Mouse (Mus musculus) forebrain, embryonic 15.5 days (tissue): ENCODE measurements around the gene Fadd. TPM values are rescaled to one million over a fixed set of nuclear protein-coding genes. Genes with fewer than 3 reads are reported as not detected.
A peak's percentile ranks its signal among the peaks of the same experiment; 100 is the strongest.

ENCODE experiments used
- ATAC-seq: fragments of 200-750 bp; cut with Nextera tagmentation; replicated peaks from 2 replicates; pipeline ENCODE4 v1.8.0; 2017; ENCODE audit warnings: mild to moderate bottlenecking, moderate TSS enrichment, moderate library complexity
- H3K27ac ChIP-seq: fragments of 300-500 bp; sonication (generic); replicated peaks from 2 replicates; pipeline ENCODE4 v1.5.1; 2015; ENCODE audit warnings: mild to moderate bottlenecking, inconsistent platforms
- H3K27me3 ChIP-seq: fragments of 300-500 bp; sonication (generic); 2 replicates; pipeline ENCODE4 v1.6.1; 2015; ENCODE audit warnings: inconsistent platforms
- H3K36me3 ChIP-seq: fragments of 300-500 bp; sonication (generic); 2 replicates; pipeline ENCODE4 v1.6.1; 2015; ENCODE audit warnings: mild to moderate bottlenecking, inconsistent platforms
- H3K4me1 ChIP-seq: fragments of 300-500 bp; sonication (generic); 2 replicates; pipeline ENCODE4 v1.6.1; 2015; ENCODE audit warnings: inconsistent platforms
- H3K4me2 ChIP-seq: fragments of 300-500 bp; sonication (generic); replicated peaks from 2 replicates; pipeline ENCODE4 v1.6.1; 2015; ENCODE audit warnings: mild to moderate bottlenecking, inconsistent platforms
- H3K4me3 ChIP-seq: fragments of 300-500 bp; sonication (generic); 2 replicates; pipeline ENCODE4 v1.5.1; 2015; ENCODE audit warnings: mild to moderate bottlenecking, inconsistent platforms
- H3K9ac ChIP-seq: fragments of 300-500 bp; sonication (generic); replicated peaks from 2 replicates; pipeline ENCODE4 v1.6.1; 2015; ENCODE audit warnings: mild to moderate bottlenecking, inconsistent platforms
- H3K9me3 ChIP-seq: fragments of 300-500 bp; sonication (generic); 2 replicates; pipeline ENCODE4 v1.6.1; 2016; ENCODE audit warnings: inconsistent platforms
- WGBS: fragments of 180-500 bp; shearing (Covaris S2); methylation state at CpG from one replicate; pipeline ENCODE4 v1.1.7; 2015; ENCODE audit warnings: mixed read lengths; 5-methylcytosine and 5-hydroxymethylcytosine counted together
- polyA plus RNA-seq: library from polyadenylated mRNA; unstranded; fragments of >200 nt; fragmentation: Nextera tagmentation; extraction: Ambion mirVana; gene quantifications from 2 replicates; pipeline ENCODE4 v1.2.1, GENCODE M21; 2015

Gene Fadd
- polyA plus RNA-seq = 5.4 and 5.7 TPM in 2 replicates

DNA sequence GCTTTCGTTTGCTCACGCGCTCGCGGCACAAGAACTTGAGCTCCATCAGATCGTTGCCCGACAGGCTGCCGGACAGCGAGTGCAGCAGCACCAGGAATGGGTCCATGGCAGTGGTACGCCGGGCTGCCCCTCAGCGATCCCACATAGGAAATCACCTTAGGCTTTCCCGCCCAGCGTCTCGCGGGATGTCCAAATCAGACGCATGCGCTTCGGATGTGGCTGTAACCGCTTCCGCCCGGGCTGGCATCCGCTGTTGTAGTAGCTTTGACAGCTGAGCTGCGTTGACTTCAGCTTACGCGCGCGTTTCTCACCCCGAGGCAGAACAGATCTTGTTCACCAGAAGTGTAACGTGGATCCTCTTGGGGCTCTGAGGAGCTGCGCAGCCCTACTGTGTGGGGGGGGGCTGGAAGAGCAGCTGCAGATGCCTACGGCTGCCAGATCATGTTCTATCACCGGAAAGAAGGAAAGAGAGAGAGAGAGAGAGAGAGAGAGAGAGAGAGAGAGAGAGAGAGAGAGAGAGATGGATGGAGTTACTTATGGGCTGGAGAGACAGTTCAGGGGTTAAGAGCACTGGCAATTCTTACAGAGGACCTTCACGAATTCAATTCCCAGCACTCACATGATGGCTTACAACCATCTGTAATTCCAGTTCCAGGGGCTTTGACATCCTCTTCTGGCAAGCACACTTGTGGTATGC lies at the start of gene Fadd:
Gene Fadd, minus strand, starts transcription at position 180 of the 697 bp plus-strand sequence.
- Histone ChIP-seq H3K9me3 (no peaks in the 10 kb centered on the region), H3K36me3 (peaks cover 14% of the 10 kb centered on the region), H3K4me2 (peak within 1 kb of the TSS; percentile 77), H3K27ac (peak within 1 kb of the TSS; percentile 82), H3K9ac (peak within 1 kb of the TSS; percentile 71), H3K4me3 (peak within 1 kb of the TSS; percentile 60), H3K27me3 (no peaks in the 10 kb centered on the region), H3K4me1 (peaks cover 22% of the 10 kb centered on the region)
- 3% methylated on average over 34 of the region's 34 CpGs for WGBS
- peak; percentile 91 for ATAC-seq

DNA sequence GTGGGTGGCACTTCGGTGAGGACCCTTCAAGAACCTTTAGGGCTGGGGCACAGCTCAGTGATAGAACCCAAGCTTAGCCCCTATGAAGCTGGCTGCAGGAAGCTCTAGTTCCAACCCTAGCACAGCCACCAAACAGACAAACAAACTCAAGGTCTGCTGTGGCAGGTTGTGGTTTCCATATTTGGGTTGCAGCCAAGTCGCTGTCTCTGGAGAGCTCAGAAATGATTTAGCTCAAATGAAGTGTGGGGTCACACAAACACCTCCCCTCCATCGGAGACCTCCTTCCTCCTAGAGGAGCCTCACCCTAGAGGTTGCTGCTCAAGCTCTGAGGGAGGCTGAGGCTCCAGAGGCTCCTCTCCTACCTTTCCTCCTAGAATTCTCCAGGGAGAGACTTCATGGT lies 48.4 kb upstream of the Fadd start:
- Histone ChIP-seq H3K9me3 (no peaks in the 10 kb centered on the region), H3K27me3 (no peaks in the 10 kb centered on the region), H3K36me3 (no peaks in the 10 kb centered on the region), H3K4me1 (peaks cover 33% of the 10 kb centered on the region), H3K4me3 (no peak overlapping the region), H3K4me2 (no peak overlapping the region), H3K27ac (no peak overlapping the region), H3K9ac (no peak overlapping the region)
- ATAC-seq = no peak
- 85% methylated on average over 3 of the region's 3 CpGs for WGBS

DNA sequence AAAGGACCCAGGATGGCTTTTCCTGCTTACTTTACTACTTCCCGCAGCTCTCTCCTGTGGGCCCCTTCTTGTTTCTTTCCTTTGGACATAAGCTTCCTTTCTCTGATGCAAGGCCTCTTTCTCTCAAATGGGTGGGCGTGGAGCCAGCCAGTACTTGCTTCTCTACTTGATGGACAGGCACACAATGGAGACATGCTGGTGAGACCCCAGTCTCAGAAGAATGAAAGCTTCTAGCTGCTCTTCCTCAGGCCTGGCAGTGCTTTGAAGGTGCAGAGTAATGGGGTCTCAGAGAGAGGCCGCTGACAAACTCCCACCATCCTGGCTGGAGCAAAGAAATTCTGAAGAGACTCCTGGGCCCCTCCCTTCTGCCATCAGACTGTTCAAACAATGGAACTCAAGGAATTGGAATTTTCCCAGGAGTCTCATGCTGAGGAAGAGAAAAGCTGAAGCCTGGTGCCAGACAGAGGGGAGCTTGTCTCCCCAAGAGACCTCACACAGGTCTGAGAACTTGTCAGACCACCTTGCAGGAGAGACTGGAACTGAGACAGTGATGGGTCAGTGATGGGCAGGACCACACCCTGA lies 46.2 kb upstream of the Fadd start:
- ATAC-seq = peak; percentile 89
- 0% methylated on average over 3 of the region's 3 CpGs for WGBS
- Histone ChIP-seq H3K9me3 (no peaks in the 10 kb centered on the region), H3K9ac (no peak overlapping the region), H3K4me2 (no peak overlapping the region), H3K4me1 (peaks cover 33% of the 10 kb centered on the region), H3K27me3 (no peaks in the 10 kb centered on the region), H3K4me3 (no peak overlapping the region), H3K36me3 (no peaks in the 10 kb centered on the region), H3K27ac (peak overlapping the region; percentile 80)

DNA sequence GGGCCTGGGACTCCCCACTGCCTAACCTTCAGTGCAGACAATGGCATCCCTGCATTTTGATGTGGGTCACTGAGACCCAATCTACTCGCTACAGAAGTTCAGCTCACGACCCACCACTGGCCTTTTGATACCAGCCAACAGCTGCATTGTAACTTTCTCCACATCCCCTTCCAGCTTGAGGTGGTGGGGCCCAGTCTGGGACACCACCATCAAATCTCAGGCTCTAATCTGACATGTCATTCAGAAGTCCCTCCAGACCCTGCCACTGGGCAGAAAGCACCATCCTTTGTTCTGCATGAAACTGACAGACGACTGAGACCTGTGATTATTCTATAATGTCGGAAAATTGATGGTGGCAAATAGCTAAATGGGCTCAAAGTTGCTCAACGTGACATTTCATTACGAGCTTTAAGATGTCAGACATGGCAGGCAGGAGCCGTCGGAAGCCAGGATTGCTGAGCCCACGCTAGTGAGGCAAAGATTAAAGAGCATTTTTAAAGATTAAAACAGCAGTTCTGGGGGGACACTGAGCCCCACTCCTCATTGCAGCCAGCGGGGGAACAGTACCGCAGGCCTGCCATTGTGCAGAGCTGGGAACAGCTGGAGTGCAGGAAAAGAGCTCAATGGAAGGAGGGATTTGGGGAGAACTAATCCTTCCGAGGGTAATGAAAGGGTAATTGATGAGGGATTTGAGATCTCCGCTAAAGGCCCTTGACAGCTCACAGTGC lies 45.5 kb upstream of the Fadd start:
- no peak overlapping the region for H3K9ac ChIP-seq
- no peaks in the 10 kb centered on the region for H3K36me3 ChIP-seq
- H3K4me1 ChIP-seq = peaks cover 33% of the 10 kb centered on the region
- H3K27me3 ChIP-seq = no peaks in the 10 kb centered on the region
- WGBS = 5% methylated on average over 13 of the region's 13 CpGs
- no peak overlapping the region for H3K4me3 ChIP-seq
- H3K9me3 ChIP-seq = no peaks in the 10 kb centered on the region
- peak; percentile 77 for ATAC-seq
- peak overlapping the region; percentile 80 for H3K27ac ChIP-seq
- H3K4me2 ChIP-seq = no peak overlapping the region

DNA sequence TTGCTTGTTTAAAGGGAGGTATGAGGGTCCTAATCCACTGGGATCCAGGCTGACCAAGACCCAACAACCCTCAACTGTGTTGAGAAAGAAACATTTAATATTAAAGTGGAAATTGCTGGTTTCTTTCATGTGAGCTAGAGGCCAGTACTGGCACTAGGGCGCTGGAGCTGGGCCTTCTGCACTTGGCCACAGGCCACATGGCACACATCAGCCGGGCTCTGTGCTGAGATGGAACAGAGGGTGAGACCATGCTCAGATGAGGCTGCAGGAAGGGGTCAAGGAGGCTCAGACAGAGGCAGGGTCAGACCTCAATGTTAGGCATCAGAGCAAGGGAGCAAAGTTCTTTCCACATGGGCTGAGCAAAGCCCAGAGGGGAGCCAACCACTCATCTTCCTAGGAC lies 43.8 kb upstream of the Fadd start:
- no peak overlapping the region for H3K4me3 ChIP-seq
- H3K9me3 ChIP-seq = no peaks in the 10 kb centered on the region
- peaks cover 33% of the 10 kb centered on the region for H3K4me1 ChIP-seq
- H3K9ac ChIP-seq = no peak overlapping the region
- no peaks in the 10 kb centered on the region for H3K27me3 ChIP-seq
- ATAC-seq = no peak
- H3K27ac ChIP-seq = peak overlapping the region; percentile 20; the same call in 1 of the 2 replicates
- no peak overlapping the region for H3K4me2 ChIP-seq
- no peaks in the 10 kb centered on the region for H3K36me3 ChIP-seq
- WGBS = 49% methylated on average over 2 of the region's 2 CpGs

DNA sequence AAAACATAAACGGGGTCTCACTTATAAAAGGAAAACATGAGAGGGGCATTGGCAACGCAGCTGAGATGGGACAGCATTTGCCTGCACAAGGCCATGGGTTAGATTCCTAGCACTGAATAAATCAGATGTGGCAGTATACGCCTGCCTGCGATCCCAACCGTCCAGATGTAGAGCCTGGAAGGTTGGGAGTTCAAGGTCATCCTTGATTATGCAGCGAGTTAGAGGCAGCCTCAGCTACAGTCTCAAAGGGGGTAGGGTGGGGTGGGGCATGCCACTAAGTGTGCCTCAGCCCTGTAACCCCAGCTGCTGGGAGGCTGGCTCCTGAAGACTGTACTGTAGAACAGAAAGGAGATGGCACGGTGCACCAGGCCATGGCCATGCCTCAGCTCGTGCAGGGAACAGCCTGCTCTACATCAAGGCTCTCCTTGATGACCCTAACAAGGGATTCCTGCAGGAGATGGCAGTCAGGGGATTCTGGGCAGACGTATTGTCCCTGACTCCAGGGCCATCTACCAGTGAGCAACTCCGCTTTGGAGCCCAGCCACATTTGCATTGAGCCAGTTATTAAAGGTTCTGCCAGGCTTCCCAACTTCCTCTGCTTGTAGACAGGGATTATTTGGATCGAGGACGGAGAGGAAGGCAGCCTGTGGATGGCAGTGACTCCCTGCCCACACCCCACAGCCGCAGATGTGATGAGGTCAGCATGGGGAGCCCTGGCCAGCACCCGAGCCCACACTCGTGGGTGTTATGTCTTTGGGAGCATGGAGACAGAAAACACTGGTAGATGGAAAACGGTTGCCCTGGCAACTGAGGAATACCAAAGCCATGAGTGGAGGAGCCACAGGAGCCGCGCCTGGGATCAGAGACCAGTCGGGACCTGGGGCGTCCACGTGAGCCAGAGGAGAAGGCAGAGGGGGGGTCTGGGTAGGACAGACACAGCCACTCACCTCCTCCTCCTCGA lies 38.7 kb upstream of the Fadd start:
- no peaks in the 10 kb centered on the region for H3K36me3 ChIP-seq
- WGBS = 66% methylated on average over 22 of the region's 22 CpGs
- H3K27me3 ChIP-seq = no peaks in the 10 kb centered on the region
- H3K9me3 ChIP-seq = no peaks in the 10 kb centered on the region
- no peak overlapping the region for H3K4me3 ChIP-seq
- no peak overlapping the region for H3K4me2 ChIP-seq
- peaks cover 1% of the 10 kb centered on the region; the same call in 1 of the 2 replicates for H3K4me1 ChIP-seq
- H3K9ac ChIP-seq = no peak overlapping the region
- no peak overlapping the region for H3K27ac ChIP-seq
- ATAC-seq = no peak

DNA sequence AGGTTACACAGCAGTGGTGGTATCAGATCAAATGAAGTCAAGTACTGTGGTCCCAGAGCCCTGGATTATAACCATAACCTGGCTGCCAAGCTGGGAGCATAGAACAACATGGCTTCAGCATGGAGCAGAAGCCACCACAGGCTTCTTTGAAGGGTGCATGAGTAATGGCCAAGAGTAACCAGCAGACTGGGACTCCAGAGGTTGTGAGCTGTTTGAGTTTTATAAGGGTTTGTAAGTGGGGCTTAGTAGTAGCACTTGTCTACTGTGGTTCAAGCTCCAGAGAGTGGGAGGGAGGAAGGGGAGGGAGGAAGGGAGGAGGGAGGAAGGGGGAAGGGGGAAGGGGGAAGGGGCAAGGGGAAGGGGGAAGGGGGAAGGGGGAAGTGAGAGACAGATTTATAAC lies 38.1 kb upstream of the Fadd start:
- Histone ChIP-seq H3K36me3 (no peaks in the 10 kb centered on the region), H3K4me3 (no peak overlapping the region), H3K9me3 (no peaks in the 10 kb centered on the region), H3K9ac (no peak overlapping the region), H3K27ac (no peak overlapping the region), H3K4me1 (no peaks in the 10 kb centered on the region), H3K27me3 (no peaks in the 10 kb centered on the region), H3K4me2 (no peak overlapping the region)
- no peak for ATAC-seq

DNA sequence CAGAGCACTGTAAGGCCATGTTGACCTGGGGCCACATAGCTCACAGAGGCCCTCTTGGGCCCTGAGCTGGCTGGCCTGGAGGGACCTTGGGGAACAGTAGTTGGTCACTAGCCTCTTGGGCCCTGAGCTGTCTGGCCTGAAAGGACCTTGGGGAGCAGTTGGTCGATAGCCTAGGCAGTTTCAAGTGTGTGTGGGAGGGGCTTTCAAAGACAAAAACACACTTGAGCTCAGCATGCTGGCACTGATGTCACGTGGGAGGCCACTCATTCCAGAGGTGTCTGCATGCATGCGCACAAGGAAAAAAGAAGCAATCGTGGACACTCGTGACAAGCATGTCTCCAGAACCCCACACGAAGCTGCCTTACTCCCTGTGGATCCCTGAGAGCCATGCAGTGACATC lies 33.1 kb upstream of the Fadd start:
- no peaks in the 10 kb centered on the region for H3K4me1 ChIP-seq
- no peak overlapping the region for H3K4me3 ChIP-seq
- H3K36me3 ChIP-seq = no peaks in the 10 kb centered on the region
- no peak overlapping the region for H3K27ac ChIP-seq
- H3K27me3 ChIP-seq = no peaks in the 10 kb centered on the region
- no peak overlapping the region for H3K9ac ChIP-seq
- no peak for ATAC-seq
- no peaks in the 10 kb centered on the region for H3K9me3 ChIP-seq
- H3K4me2 ChIP-seq = no peak overlapping the region
- WGBS = 70% methylated on average over 6 of the region's 6 CpGs

DNA sequence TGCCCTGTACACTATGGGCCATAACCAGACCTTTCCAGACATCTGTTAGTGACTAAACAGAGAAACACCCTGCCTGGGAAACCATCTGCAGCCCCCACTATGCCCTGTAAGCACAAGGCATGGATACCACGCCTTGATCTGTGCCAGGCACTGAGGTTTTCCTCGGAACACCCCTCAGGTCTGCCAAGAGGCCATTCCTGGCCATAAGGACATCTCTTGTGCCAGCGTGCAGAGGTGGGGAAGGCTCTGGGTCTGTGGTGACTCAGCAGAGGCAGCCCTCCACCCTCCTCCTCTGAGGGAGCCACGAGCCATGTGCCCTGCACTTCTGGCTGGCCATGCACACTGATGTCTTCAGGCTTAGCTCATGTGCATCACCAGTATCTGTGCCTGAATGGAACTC lies 30.6 kb upstream of the Fadd start:
- H3K4me2 ChIP-seq = no peak overlapping the region
- WGBS = 74% methylated on average over 4 of the region's 4 CpGs
- H3K36me3 ChIP-seq = no peaks in the 10 kb centered on the region
- H3K27ac ChIP-seq = no peak overlapping the region
- H3K27me3 ChIP-seq = no peaks in the 10 kb centered on the region
- H3K9me3 ChIP-seq = no peaks in the 10 kb centered on the region
- H3K4me3 ChIP-seq = no peak overlapping the region
- H3K9ac ChIP-seq = no peak overlapping the region
- H3K4me1 ChIP-seq = no peaks in the 10 kb centered on the region
- no peak for ATAC-seq

DNA sequence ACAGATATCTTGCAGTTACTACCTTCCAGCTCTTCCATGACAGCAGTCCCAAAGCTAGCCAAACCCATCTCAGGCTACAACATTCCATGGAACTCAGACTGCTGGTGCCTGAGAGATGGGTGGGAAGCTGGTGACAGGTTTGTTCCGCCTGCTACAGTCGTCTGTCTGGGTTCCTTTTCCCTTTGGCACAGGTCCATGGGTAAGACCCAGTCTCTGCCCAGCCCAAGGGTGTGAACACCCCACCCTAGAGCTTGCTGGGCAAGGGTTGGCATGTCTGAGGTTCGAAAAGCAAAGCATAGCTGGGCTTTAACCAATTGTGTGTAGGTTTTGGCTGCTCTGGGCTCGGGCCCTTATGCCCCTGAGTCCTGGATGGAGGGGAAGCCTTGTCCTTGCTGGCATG lies 30.1 kb upstream of the Fadd start:
- ATAC-seq = no peak
- no peak overlapping the region for H3K9ac ChIP-seq
- H3K4me1 ChIP-seq = no peaks in the 10 kb centered on the region
- no peak overlapping the region for H3K4me3 ChIP-seq
- H3K9me3 ChIP-seq = no peaks in the 10 kb centered on the region
- H3K36me3 ChIP-seq = no peaks in the 10 kb centered on the region
- no peak overlapping the region for H3K4me2 ChIP-seq
- 77% methylated on average over 4 of the region's 4 CpGs for WGBS
- no peaks in the 10 kb centered on the region for H3K27me3 ChIP-seq
- H3K27ac ChIP-seq = no peak overlapping the region

DNA sequence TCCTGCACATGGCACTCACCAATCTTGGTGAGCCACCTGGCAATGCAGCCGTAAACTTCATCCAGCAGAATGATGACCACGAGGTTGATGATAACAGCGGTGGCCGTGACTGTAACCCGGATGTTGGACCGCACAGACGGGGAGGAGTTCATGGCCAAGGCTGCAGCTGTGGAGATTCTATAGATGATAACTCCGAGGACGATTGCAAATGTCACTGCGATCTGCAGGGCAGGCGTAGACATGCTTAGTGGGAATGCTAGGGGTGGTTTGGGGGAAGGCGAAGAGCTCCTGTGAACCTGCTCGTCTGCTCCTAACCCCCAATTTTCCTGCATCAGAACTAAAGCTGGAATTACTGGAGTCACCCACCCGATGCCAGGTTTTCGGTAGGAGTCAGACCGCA lies 29.3 kb upstream of the Fadd start:
- Histone ChIP-seq H3K4me2 (no peak overlapping the region), H3K27me3 (no peaks in the 10 kb centered on the region), H3K4me1 (no peaks in the 10 kb centered on the region), H3K9me3 (no peaks in the 10 kb centered on the region), H3K36me3 (no peaks in the 10 kb centered on the region), H3K4me3 (no peak overlapping the region), H3K27ac (no peak overlapping the region), H3K9ac (no peak overlapping the region)
- ATAC-seq = no peak
- WGBS = 92% methylated on average over 16 of the region's 16 CpGs

DNA sequence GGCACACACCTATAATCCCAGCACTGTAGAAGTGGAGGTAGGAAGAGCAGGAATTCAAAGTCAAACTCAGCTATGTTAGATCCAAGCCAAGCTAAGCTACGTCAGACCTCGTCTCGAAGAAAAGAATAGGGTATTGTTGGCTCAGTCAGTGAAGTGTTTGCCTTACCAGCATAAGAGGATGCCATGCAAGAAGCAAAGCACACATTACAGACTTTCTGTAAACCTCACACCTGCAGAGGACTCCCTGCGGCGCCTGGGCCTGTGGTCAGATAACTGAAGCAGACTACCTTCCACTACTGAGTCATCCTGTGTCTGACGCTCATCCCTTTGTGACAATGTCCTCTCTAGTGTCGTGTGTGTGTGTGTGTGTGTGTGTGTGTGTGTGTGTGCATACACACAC lies 27.3 kb upstream of the Fadd start:
- no peak overlapping the region for H3K4me3 ChIP-seq
- no peak overlapping the region for H3K4me2 ChIP-seq
- ATAC-seq = no peak
- no peaks in the 10 kb centered on the region for H3K27me3 ChIP-seq
- H3K4me1 ChIP-seq = no peaks in the 10 kb centered on the region
- H3K27ac ChIP-seq = no peak overlapping the region
- whole genome bisulfite sequencing = 84% methylated on average over 7 of the region's 7 CpGs
- no peak overlapping the region for H3K9ac ChIP-seq
- H3K9me3 ChIP-seq = no peaks in the 10 kb centered on the region
- H3K36me3 ChIP-seq = no peaks in the 10 kb centered on the region
